Mouse (Mus musculus) fat pad, adult 2 months (tissue): ENCODE measurements around the gene Mrgpre.

Experiments used
- DNase-seq: peaks from one replicate; pipeline ENCODE4 v3.0.0-alpha.2; 2011; ENCODE audit warnings: low read depth, low spot score; ENCODE audit errors: extremely low read depth

Mrgpre gene

DNA sequence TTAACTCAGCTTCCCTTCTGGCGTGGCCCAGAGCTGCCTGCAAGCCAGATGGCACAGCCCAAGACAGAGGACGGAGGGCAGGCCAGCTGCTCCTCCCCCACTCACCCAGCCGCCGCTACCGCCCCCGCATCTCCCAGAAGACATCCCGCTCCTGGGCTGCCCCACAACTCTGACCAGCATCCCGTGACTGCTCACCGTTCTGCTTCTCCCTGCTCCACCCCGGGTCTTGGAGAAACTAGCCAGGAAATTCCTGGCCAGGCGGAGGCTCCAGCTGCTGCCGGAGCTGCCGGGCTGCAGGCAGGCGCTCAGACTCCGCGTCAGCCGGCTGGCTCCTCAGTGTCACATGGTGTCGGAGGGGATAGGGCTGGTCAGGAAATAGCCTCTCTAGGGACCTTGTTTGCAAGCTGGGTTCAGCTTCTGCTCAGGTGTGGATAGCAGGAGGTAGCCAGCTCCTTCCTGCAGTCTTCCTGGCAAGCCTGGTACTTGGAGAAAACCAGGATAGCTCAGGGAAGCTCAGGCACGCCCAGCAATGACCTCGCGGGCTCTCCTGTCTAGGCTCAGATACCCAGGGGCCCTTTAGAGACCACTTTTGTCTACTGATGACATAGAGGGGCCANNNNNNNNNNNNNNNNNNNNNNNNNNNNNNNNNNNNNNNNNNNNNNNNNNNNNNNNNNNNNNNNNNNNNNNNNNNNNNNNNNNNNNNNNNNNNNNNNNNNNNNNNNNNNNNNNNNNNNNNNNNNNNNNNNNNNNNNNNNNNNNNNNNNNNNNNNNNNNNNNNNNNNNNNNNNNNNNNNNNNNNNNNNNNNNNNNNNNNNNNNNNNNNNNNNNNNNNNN lies at the start of gene Mrgpre:
Gene Mrgpre, minus strand, starts transcription at position 505 of the 834 bp plus-strand sequence.
- no peak for DNase-seq

- no peak for DNase-seq
These were observed 49.4 kb upstream of the Mrgpre start for GRCm38 (mm10) chr7:143833581-143834190.

- no peak for DNase-seq
These were observed 48.3 kb upstream of the Mrgpre start for GRCm38 (mm10) chr7:143832611-143833010.

- DNase-seq, result no peak
These were observed 47.9 kb upstream of the Mrgpre start for GRCm38 (mm10) chr7:143832196-143832595.

- no peak for DNase-seq
These were observed 46.1 kb upstream of the Mrgpre start for GRCm38 (mm10) chr7:143830399-143830798.

DNA sequence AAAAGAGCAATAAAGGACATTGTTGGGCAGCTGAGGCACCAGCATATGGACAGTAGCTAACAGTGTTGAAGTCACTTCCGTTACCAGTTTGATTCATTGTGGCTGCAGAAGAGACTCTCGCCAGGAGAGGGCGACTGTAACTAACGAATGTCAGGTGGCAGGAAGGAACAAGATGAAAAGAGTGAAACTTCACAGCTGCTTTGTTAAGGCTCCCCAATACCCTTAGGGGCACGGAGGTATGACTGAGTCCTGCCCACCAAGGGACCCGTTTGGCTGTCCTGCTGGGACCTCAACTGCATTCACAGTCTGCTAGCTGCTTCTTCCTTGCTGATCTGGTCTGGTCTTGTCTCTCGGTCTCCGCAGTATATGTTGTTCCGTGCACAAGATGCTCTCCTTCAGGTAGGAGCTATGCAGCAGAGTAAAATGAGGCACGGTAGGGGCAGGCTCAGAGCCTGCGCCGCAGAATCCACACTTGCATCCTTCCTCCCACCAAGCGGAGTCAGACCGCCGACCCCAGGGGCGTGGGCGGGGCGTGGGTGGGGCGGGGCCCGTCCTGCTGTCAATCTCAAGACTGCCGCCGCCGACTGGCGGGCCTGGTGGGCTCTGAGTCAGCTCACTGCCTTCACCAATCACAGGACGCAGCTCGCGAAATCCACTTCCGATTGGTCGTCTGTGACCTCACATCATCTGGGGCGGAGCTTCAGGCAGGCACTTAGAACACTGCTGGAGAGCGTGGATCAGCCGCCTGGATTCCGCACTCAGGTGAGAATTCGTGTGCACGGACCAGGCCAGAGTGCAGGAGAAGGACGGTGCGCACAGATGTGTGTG lies 45.4 kb upstream of the Mrgpre start:
- DNase-seq, result no peak

GRCm38 (mm10) chr7:143826985-143827384 lies 42.7 kb upstream of the Mrgpre start:
- no peak for DNase-seq

- no peak for DNase-seq
These were observed 38.9 kb upstream of the Mrgpre start for GRCm38 (mm10) chr7:143823266-143823605.

DNA sequence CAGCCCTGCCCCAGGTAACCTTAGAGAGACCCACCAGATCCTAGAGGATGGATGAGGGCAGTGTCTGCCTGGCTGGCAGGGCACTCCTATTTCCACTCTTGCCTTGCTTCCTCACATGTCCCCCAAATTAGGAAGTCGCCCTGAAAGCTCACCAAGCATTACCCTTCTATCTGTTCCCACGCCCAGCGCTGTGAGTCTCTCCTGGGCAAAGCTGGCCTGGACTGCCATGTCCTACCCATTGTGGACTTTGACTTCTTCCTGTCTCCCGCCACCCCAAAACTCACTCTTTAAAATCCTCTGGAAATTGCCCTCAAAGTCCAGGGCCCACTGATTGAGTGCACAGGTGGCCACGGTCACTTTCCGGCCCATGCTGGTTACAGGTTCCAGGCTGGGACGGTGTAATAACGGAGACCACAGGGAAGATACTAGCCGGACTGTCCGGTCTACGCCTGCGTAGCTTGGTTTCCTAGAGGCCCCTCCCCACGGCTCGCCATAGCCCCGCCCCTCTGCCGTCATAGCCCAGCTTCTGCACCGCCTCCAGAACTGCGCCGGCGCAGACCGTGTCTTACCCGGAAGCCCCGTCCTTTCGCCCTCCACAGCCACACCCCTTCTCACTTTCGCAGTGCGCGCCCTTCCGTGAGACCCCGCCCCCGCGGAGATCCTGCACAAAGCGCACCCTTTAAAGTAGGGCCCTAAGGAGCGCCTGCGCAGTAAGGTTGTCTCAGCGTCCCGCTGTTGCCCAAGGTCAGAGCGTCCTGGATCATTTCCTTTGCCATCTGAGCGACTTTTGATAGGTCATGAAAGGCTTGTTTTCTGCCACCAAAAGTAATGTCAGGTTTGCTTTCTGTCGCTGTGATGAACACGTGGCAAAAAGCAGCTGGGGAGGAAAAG lies 38.3 kb upstream of the Mrgpre start, which contains the start of the genes Nadsyn1 and Dhcr7:
Gene Nadsyn1, minus strand, starts transcription at position 475 of the 891 bp plus-strand sequence.
Gene Dhcr7, plus strand, starts transcription at position 771 of the 891 bp plus-strand sequence.
- no peak for DNase-seq

DNA sequence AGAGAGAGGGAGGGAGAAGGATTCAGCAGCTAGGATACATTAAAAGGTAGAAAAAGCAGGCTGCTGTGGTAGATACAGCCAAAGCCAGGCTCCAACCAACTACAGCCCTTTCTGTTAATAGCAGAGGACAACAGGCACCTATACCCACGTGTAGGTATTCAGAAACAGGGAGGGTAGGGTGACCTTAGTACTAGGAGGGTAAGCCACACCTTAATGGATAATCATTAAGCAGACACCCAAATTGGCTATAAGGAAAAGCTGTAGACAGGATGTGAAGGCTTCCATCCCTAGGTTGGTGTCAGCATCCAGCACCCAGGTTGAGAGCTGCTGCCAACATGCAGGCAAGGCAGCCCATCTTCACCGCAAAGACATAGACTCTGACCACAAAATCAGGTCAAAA lies 36.9 kb upstream of the Mrgpre start:
- no peak for DNase-seq

- DNase-seq, result no peak
These were observed 34.9 kb upstream of the Mrgpre start for GRCm38 (mm10) chr7:143819201-143819600.

DNA sequence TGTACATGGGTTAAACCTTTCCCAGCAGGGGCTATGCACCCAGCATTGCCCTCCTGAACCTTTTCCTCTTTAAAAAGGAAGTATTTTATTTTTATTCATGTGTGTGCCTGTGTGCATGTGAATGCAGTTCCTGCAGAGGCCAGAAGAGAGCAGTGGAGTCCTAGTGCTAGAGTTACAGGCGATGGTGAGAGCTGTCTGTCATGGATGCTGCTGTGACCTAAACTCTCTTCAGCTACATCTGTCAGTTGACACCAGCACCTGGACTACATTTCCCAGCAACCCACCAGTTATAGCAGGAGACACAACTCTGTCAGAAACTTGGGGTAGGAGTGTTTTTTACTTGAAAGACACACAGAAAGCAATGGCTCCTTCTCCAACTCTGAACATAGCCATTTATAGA lies 24.6 kb upstream of the Mrgpre start:
- no peak for DNase-seq

DNA sequence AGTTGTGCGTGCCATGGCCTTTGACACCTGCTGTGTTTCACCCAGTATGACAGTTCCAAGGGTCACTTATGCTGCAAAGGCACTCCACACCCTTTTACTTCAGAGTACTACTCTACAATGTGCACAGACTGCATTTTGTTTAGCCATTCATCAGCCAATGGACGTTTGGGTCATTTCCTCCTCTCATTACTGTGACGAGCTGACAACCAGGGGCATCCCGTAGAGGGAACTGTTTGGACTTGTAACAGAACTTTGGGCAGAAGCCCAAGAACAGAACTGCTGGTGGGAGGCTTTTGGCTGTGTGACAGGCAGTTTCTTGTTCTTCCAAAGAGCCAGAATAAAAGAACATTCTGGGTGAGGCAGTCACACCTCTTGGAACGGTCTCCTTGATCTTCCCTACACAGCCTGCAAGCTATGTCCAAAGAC lies 20.9 kb upstream of the Mrgpre start:
- DNase-seq, result peak; percentile 50

- DNase-seq, result no peak
These were observed 17.1 kb upstream of the Mrgpre start for GRCm38 (mm10) chr7:143801195-143802065.

- no peak for DNase-seq
These were observed 16.5 kb upstream of the Mrgpre start for GRCm38 (mm10) chr7:143800770-143801169.

DNA sequence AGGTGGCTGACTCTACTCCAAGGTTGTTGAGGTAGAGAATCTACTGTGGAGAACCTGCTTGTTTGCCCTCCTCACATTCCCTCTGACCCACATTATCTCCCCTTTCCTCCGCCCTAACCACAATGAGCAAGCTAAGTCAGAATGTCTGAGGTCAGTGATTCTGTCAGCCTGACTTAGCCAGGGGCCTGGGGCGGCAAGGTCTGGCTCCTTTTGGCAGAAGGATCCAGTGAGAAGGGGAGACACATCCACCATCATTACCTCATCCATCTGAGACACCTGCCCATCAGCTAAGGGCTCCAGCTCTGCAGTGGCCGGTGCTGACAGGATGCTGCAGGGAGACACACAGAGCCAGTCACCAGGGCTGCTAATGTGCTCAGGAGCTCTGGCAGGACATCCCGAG lies 14.5 kb upstream of the Mrgpre start:
- DNase-seq, result no peak

- DNase-seq, result no peak
These were observed 8.8 kb upstream of the Mrgpre start for GRCm38 (mm10) chr7:143793121-143793520.

DNA sequence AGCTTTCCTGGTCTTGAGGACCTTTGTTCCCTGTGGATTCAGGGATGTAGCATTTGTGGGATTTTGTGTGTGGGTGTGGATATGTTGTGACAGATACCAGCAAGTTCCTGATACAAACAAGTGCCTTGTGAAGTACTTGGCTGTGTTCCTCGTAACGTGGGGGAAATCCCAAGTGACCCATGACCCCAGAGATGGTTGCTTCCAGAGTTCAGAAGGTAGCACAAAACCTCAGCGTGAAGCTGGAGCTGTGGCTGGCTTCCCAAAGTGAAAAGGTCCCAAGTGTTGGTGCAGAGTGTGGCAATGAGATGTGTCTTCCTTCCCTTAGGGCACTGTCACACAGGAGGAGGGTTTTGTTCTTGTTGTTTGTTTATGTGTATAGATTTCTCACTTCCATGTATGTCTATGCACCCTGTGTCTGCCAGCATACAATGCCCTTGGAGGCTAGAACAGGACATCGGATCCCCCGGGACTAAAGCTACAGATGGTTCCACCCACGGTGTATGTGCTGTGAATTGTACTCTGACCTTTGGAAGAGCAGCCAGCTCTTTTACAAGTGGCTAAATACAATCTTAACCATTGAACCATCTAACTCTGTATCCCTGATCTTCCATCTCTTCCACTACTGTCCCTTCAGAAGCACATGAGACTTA lies 8.2 kb upstream of the Mrgpre start:
- no peak for DNase-seq

DNA sequence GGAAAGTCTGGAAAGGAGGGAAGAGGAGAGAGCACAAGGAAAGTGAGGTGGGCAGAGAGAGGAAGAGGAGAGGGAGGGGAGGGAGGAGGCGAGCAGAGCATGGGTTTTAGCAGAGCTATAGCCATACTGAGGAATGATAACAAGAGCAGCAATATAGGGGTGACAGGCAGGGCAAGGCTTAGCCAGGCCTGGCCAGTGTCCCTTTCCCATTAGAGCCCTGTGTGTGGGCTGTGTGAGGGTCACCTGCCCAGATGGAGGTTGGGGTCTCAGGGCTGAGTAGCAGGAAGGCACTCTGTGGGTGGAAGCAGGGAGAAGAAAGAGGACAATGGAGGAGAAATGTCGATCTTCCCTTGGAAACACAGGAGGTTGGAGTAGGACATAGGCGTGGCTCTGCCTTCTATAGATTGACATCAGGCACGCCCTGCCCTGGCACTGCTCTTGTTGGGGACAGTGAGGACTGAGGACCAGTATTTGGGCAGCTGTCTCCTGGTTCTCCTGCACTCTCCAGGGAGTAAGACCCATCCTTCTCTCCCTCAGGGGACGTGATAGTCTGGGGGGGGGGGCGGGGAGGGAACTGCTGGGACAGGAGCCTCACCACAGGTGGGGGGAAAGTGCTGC lies 813 bp downstream of the Mrgpre start:
- DNase-seq, result no peak
